Mouse (Mus musculus) cerebral cortex, adult 2 months (tissue): ENCODE measurements around the gene Zfp982.

Source experiments
- WGBS: fragments of 180-500 bp; shearing (Covaris S2); methylation state at CpG from one replicate; pipeline ENCODE4 v1.1.7; 2018; 5-methylcytosine and 5-hydroxymethylcytosine counted together

The Zfp982 gene

DNA sequence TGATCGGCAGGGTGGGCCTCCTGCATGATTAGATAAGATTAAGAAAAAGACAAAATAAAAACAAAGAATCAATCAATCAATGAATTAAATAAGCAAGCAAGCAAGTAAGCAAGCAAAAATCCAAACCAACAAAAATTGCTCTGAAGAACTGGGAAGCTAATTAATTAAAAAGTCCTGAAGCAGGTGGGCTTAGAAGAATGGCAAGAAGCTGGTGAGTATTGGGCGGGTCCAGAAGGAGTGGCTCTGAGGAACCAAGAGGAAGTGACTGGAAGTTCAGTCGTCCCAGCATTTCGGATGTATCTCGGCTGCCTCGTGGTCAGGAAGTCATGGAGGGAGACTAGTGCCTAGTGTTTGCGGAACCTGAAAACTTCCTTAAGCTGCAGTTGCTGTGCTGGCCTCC, at the start of gene Zfp982:
TSS of gene Zfp982 (plus strand) at position 301 of the 400 bp plus-strand sequence.
- WGBS = 83% methylated on average over 7 of the region's 7 CpGs

DNA sequence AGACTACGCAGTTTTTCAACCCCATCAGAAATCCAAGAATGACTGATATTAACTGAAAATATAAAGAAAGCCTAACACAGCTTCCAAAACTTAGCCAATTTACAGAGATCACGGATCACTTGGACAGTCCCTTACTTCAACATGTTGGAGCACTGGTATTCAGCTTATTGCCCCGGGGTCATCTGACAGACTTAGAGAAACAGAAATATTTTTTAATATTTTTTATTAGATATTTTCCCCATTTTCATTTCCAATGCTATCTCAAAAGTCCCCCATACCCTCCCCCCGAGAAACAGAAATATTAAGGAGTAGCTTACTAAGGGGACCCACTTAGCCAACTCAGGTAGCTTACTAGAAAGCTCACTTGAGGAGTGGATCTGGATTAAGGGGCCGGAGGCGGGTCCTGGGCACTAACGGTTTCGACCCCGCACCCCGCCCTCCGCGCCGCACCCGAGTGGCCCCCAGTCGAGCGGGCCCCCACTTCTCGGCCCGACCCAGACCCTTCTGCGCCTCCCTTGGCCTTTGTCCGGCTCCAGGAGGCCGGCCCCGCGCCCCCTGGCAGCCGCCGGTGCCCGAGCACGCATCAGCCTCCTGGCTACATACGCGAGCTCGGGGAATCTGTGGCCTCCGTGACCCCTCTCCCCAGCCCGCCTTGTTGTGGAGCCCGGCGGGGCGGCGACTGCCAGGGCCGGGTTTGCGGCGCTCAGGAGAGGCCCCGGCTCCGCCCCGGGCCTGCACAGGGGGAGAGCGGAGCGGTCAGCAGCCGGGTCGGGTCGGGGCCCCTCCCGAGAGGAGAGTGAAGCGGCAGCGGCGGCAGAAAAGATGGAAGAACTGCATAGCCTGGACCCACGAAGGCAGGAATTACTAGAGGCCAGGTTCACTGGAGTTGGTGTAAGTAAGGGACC, 49.3 kb upstream of the Zfp982 start:
- WGBS = 10% methylated on average over 52 of the region's 52 CpGs

DNA sequence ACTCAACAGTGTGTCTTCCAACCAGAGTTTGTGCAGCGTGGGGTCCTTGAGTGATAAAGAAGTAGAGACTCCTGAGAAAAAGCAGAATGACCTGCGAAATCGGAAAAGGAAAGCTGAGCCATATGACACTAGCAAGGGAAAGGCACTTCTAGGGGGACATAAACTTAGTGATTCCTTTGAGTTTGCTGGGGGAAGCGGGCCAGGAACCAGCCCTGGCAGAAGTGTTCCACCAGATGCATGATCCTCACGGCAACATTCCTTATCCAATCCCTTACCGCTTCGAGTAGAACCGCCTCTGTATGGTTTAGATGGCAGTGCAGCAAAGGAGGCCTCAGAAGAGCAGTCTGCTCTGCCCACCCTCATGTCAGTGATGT, 48.7 kb upstream of the Zfp982 start:
- 40% methylated on average over 8 of the region's 8 CpGs for WGBS

DNA sequence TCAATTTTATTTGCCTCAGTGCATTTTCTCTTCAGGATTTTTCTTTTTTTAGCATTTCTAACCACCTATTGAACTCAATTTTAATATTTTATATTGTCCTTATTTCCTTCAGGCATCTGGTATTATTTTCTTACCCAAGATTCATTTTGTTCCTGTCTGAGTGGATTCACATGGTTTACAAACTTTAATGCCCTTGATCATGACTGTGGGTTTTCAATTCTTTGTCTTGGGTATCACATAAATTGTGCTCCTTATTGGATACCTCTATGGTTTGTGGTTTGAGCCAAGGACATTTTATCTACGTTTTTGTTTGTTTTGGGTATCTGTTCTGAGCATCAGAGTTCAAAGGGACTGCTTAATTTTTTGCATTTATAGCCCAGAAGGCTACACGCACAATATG, 43.9 kb upstream of the Zfp982 start:
- WGBS = 68% methylated on average over 2 of the region's 2 CpGs

DNA sequence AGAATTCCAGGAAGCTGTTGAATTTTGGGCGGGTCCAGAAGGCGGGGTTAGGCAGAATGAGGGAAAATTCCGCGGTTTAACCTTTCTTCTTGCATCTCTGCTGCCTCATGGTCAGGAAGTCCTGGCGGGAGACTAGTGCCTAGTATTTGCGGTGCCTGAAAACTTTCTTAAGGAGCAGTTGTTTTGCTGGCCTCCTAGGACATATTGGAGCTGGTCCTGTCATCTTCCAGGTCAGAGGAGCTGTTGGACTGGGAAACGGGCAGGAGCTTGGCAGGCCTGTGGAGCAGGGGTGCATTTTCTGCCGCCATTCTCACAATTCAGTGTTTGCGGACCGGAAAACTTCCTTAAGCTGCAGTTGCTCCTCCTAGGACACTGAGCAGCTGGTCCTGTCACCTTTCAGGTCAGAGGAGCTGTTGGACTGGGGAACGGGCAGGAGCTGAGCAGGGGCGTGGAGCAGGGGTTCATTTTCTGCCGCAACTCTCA, 43.1 kb upstream of the Zfp982 start:
- WGBS = 59% methylated on average over 13 of the region's 13 CpGs

DNA sequence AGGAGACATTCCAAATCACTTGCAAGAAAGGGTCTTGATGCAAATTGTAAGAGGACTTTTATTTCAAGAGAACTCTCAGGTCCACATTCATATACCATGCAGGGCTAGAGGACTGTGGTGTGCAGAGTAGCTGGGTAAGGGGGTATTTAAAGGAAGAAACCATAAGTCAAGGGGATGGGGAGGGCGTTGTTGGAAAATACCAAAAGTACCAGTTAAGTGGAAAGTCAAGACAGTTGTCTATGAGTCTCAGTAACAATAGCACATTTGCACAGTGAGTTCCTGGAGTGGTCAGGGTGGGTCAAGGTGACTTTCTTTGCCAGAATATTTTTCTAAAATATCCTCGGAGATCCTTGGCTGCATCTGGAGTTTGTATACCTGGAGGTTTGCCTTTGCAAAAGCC, 42.2 kb upstream of the Zfp982 start:
- WGBS = 76% methylated on average over 2 of the region's 2 CpGs

DNA sequence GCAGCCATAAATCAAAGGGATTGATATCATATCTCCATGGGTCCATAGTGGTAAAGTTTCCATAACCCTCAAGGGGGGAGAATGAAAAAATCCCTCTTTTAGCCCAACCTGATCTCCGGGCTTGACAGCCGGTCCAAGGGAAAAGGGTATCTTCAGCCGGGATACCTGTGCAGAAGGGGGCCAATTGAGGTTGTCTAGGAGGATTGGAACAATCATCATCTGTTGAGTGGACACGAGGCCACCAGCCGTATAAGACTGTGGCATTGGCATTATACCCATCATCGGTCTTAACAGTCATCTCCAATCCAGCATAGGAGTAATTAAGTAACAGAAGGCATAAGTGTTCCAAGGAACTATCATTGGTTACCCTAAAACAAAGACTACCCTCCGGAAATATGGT, 25.0 kb upstream of the Zfp982 start:
- WGBS = 92% methylated on average over 7 of the region's 7 CpGs

DNA sequence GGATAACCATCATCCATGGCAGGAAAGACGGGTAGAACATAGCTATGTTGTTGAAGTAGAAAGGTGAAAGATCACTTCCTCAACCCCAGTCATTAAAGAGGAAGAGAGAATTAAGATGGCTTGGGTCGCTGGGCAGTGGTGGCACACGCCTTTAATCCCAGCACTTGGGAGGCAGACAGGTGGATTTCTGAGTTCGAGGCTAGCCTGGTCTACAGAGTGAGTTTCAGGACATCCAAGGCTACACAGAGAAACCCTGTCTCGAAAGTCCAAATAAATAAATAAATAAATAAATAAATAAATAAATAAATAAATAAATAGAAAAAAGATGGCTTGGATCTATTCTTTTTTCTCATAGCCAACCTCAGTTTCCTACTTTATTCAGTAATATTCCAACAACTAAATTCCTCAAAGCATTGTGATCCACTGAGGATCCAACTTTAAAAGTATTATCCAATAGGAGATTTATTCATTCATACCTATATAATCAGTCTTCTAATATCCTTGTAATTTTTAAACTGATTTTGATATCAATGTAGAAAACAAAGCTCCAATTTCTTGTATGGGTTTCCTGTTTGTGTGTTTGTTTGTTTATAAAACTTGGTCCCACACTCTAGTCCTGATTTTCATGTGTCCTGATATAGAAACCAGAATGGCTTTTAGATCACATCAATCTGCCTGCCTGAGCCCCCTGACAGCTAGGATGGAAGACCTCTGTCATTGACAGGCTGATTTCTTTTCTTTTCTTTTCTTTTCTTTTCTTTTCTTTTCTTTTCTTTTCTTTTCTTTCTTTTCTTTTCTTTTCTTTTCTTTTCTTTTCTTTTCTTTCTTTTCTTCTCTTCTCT, 6.8 kb downstream of the Zfp982 start:
- WGBS = 86% methylated on average over 5 of the region's 5 CpGs

DNA sequence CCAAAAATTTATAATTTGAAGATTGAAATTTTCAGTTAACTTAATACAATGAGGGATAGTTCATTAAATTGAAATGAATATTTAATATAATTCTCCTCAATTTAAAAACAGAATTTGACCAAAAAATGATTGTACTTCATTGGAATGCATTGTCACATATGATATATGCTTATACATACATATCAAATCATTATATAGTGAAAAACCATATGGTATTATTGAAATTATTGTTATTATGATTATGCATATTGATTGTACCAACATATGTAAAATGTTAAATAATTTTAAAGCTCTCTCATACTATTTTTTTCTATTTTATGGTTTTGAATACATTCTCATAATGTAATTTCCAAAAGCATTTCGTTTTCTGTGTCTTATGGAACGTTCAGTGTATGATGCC, 17.0 kb downstream of the Zfp982 start:
- WGBS = 78% methylated on average over 2 of the region's 2 CpGs

DNA sequence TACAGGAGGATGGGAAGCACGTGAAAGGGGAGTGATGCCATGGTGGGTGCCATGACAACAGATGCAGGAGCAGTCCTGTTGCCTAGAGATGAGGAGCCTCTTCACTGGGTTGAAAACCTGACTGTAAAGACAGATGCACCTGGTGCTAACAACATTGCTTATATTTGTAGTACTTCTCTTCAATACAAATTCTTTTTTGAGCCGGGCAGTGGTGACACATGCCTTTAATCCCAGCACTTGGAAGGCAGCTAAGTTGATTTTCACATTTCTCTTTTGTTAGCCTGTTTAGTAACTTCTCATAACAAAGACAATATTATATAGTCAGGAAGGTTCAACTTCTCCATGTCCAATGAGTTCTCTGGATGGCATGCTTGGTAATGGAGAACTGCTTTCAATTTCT, 26.8 kb downstream of the Zfp982 start:
- 64% methylated on average over 2 of the region's 2 CpGs for WGBS

DNA sequence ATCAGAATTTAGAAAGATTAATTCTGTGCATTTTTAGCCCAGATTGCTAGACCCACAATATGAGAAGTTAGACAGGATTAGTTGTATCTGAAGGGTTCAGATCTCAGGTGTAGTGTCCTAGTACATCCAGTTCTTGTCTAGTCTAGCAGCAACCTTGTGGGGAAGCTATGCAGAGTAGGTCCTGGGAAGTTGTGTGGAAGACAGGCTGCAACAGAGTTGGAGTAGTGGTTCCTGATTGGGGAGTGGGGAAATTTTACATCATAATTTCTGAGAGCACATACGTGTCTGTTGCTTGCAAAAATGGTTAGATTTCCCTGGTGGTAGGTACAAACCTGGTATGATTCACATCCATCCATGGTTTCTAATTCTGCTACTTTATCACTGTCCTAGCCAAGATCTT, 32.9 kb downstream of the Zfp982 start:
- 84% methylated on average over 1 of the region's 1 CpGs for WGBS

DNA sequence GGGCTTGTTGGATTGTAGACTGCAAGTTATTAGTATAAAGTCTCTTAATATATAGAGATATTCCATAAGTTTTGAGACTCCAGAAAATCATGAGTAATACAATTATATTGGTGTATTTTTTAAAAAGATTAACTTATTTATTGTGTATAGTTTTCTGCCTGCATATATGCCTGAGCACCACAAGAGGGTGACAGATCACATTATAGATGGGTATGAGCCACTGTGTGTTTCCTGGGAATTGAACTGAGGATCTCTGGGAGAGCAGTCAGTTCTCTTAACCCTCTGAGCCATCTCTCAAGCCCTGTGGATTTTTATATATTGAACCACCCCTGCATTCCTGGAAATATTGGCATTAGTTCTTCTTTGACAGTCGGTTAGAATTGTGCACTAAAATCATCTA, 38.1 kb downstream of the Zfp982 start:
- 85% methylated on average over 1 of the region's 1 CpGs for WGBS

DNA sequence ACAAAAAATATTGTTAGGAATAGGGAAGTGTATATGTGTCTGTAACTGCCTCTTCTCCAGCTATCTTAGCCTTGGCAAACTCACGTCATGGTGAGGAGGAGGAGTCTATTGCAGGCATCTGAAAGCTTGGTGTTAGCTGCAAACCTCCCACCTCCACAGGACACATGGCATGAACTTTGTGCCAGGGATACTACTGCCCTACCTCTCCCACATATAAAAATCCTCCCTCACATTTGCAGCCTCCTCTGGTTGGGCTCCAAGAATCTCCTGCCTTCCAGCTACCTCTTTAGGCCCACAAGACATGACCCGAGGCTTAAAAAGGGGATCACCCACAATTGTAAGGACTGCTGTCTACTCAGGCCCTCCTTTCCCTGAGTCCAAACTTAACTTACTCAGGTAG, 45.5 kb downstream of the Zfp982 start:
- 78% methylated on average over 2 of the region's 2 CpGs for WGBS

DNA sequence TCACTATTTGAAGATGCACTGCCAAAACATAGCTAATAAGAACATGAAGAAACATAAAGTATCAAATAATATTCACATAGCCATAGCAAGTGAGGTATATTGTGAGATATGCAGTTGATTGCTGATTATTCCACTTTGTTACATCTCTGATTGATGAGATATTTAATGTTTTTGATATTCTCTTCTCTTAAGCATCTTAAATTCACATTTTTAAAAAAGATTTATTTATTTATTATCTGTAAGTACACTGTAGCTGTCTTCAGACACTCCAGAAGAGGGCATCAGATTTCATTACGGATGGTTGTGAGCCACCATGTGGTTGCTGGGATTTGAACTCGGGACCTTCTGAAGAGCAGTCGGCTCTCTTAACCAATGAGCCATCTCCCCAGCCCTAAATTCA, 47.7 kb downstream of the Zfp982 start, which contains the start of gene Gm16503:
TSS of gene Gm16503 (plus strand) at position 301 of the 400 bp plus-strand sequence.
- WGBS = 83% methylated on average over 3 of the region's 3 CpGs

DNA sequence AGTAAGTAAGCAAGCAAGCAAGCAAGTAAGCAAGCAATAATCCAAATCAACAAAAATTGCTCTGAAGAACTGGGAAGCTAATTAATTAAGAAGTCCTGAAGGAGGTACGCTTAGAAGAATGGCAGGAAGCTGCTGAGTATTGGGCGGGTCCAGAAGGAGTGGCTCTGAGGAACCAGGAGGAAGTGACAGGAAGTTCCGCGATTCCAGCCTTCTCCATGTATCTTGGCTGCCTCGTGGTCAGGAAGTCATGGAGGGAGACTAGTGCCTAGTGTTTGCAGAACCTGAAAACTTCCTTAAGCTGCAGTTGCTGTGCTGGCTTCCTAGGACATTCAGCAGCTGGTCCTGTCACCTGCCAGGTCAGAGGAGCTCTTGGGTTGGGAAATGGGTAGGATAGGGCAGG, 60.9 kb downstream of the Zfp982 start, which contains the start of gene Zfp985:
TSS of gene Zfp985 (plus strand) at position 207 of the 400 bp plus-strand sequence.
- WGBS = 70% methylated on average over 5 of the region's 5 CpGs

DNA sequence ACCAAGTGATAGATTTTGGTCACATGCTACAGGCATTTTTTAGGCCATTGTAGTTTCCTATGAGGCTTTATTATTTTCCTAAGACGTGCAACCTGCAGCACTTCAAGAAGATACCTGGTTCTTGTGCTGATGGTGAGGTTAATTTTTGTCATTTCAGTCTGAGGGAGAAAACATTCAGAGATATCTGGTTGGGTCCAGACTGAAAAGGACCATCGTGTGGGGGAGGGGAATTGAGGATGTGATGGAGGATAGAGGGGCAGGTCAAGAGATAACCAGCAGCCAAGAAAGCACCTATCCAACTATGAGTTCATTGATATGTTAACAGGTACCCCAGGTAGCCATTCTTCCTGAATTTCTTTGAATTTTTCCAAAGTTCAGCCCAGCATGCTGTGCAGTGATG, 62.1 kb downstream of the Zfp982 start:
- 71% methylated on average over 2 of the region's 2 CpGs for WGBS

DNA sequence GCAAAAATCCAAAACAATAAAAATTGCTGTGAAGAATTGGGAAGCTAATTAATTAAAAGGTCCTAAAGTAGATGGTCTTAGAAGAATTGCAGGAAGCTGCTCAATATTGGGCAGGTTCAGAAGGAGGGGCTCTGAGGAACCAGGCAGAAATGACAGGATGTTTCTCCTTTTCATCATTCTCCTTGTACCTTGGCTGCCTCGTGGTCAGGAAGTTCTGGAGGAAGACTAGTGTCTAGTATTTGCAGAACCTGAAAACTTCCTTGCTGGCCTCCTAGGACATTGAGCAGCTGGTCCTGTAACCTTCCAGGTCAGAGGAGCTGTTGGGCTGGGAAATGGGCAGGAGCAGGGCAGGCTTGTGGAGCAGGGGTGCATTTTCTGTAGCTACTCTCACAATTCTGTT, 64.7 kb downstream of the Zfp982 start:
- WGBS = 34% methylated on average over 1 of the region's 1 CpGs

DNA sequence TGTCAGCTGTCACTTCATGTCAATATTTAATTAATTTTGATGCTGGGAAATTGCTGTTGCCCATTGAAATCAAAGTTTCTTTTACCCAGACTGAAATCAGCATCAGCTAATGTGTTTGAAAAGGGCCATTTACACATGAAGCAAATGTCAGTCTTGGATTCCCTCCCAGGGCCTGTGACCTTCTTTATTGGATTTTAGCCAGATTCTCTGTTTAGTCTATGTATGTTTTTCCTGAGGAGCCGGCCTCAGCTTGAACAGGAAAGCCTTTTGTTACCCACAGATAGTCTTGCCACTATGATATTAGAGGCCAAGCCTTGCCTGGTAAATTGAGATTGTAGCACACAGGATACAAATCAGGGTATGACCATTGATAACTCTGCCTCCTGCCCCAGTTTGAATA, 66.9 kb downstream of the Zfp982 start:
- 46% methylated on average over 1 of the region's 1 CpGs for WGBS
